Mouse (Mus musculus) C2C12 (cell line): Measurements from ENCODE around the gene Bcl2.
"Not testable (repeated sequence)": the region's sequence is repeated elsewhere in the genome, so short reads cannot be mapped to it uniquely, and the experiment has no call there.

Source experiments
- CEBPB ChIP-seq: IDR thresholded peaks from one replicate; pipeline ENCODE4 v1.6.1; 2011; ENCODE audit warnings: low read depth, mild to moderate bottlenecking, control low read depth, moderate library complexity
- CTCF ChIP-seq: IDR thresholded peaks from one replicate; pipeline ENCODE4 v1.5.1; 2011; ENCODE audit not compliant: control insufficient read depth, insufficient read depth, insufficient read length
- MAX ChIP-seq: IDR thresholded peaks from one replicate; pipeline ENCODE4 v1.6.1; 2011; ENCODE audit warnings: mild to moderate bottlenecking, control low read depth
- MYOG ChIP-seq: IDR thresholded peaks from one replicate; pipeline ENCODE4 v1.6.1; 2011; ENCODE audit not compliant: control insufficient read depth, insufficient read length; ENCODE audit errors: extremely low read depth
- USF1 ChIP-seq: IDR thresholded peaks from one replicate; pipeline ENCODE4 v1.6.1; 2011; ENCODE audit warnings: low read depth, mild to moderate bottlenecking, control low read depth, moderate library complexity

DNA sequence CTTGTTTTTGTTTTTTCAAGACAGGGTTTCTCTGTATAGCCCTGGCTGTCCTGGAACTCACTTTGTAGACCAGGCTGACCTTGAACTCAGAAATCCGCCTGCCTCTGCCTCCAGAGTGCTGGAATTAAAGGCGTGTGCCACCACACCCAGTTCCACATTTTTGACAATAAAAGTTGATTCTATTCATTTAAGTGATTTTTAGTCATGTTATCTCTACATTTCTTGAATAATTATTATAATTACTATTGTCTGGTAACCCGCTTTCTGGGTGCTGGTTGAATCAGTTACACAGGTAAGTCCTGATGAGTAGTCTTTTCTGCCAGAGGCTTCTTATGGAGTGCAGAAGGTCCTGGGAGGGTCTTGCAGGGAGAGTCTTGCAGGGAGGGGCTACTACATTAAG, 179.2 kb downstream of the Bcl2 start:
- not testable (repeated sequence) for TF ChIP-seq MAX, CTCF, USF1, CEBPB, MYOG
